In genomic region chr9:46229573-46230449, GRCm38 (mm10) we compare ENCODE assay signal across 8 mouse cellular contexts. TPM values are rescaled to one million over a fixed set of nuclear protein-coding genes. Genes with fewer than 3 reads are reported as not detected.
DNase-seq lines count a peak whose midpoint lies in the region; ATAC-seq and TF ChIP-seq lines count a peak whose summit lies in the region.

No protein-coding gene starts in this region.

- peak overlapping the region; percentile 49 for H3K4me2 ChIP-seq in forebrain, embryonic 11.5 days (ENCODE audit: low read depth, low read length, severe bottlenecking)
- H3K4me2 ChIP-seq in heart, embryonic 16.5 days (ENCODE audit: low read depth, low read length): peak overlapping the region; percentile 83
- peak overlapping the region; percentile 73 for H3K4me2 ChIP-seq in liver, embryonic 13.5 days
- peak overlapping the region; percentile 56 for H3K4me2 ChIP-seq in neural tube, embryonic 13.5 days

- peak; percentile 41; the same call in 1 of the 2 replicates for TF ChIP-seq POLR2A in brain, embryonic 14.5 days (IDR thresholded peaks at IDR 0.05; ENCODE audit: borderline replicate concordance, extremely low read depth, insufficient read depth, insufficient read length, poor library complexity, severe bottlenecking)
- no peak for TF ChIP-seq POLR2A in testis, adult 2 months (IDR thresholded peaks at IDR 0.05; ENCODE audit: control insufficient read depth, low read depth, low read length)

- peak overlapping the region; percentile 22 for H3K4me3 ChIP-seq in forebrain, embryonic 11.5 days (ENCODE audit: low read depth, low read length)
- H3K4me3 ChIP-seq in heart, embryonic 16.5 days (ENCODE audit: low read length): peak overlapping the region; percentile 51
- H3K4me3 ChIP-seq in liver, embryonic 13.5 days (replicated peaks): peak overlapping the region; percentile 57
- H3K4me3 ChIP-seq in neural tube, embryonic 13.5 days: peak overlapping the region; percentile 36
- H3K4me3 ChIP-seq in testis, adult 2 months (ENCODE audit: control insufficient read depth, low read depth, low read length): peak overlapping the region; percentile 32

- peak; percentile 68 for DNase-seq in CD4-positive helper T cell, adult 2 months (ENCODE audit: low read depth, low spot score)
- peak; percentile 97 for DNase-seq in brain, embryonic 14.5 days (ENCODE audit: low read depth)
- peak; percentile 89 for DNase-seq in forebrain, embryonic 11.5 days (ENCODE audit: low spot score)
- peak; percentile 89 to 93 for DNase-seq in kidney, postnatal 25 days
- DNase-seq in liver, embryonic 13.5 days: peak; percentile 45

- peak overlapping the region; percentile 45 for H3K9ac ChIP-seq in forebrain, embryonic 11.5 days (ENCODE audit: low read length)
- peak overlapping the region; percentile 60 for H3K9ac ChIP-seq in heart, embryonic 16.5 days (ENCODE audit: low read length)
- peak overlapping the region; percentile 64 for H3K9ac ChIP-seq in liver, embryonic 13.5 days
- peak overlapping the region; percentile 60 for H3K9ac ChIP-seq in neural tube, embryonic 13.5 days

- ATAC-seq in forebrain, embryonic 11.5 days (replicated peaks; ENCODE audit: low FRiP score): peak; percentile 90
- ATAC-seq in heart, embryonic 16.5 days (replicated peaks; ENCODE audit: extremely low read depth, insufficient read depth, low FRiP score): peak; percentile 86
- peak; percentile 50; the same call in 1 of the 2 replicates for ATAC-seq in liver, embryonic 13.5 days (ENCODE audit: low read depth)
- peak; percentile 97 for ATAC-seq in neural tube, embryonic 13.5 days (ENCODE audit: low read depth)

- no peaks in the 10 kb centered on the region for H3K36me3 ChIP-seq in forebrain, embryonic 11.5 days (ENCODE audit: control insufficient read depth, insufficient read depth, low read length)
- no peaks in the 10 kb centered on the region for H3K36me3 ChIP-seq in heart, embryonic 16.5 days (ENCODE audit: control insufficient read depth, insufficient read depth)
- H3K36me3 ChIP-seq in liver, embryonic 13.5 days: no peaks in the 10 kb centered on the region
- no peaks in the 10 kb centered on the region for H3K36me3 ChIP-seq in neural tube, embryonic 13.5 days
- no peaks in the 10 kb centered on the region for H3K36me3 ChIP-seq in testis, adult 2 months (ENCODE audit: control insufficient read depth, insufficient read depth, low read length)

- H3K27ac ChIP-seq in forebrain, embryonic 11.5 days (ENCODE audit: low read depth, low read length): no peak overlapping the region
- H3K27ac ChIP-seq in heart, embryonic 16.5 days (ENCODE audit: low read length): no peak overlapping the region
- peak overlapping the region; percentile 60 for H3K27ac ChIP-seq in liver, embryonic 13.5 days
- H3K27ac ChIP-seq in neural tube, embryonic 13.5 days (replicated peaks): 0 out of 2 replicates have a peak overlapping the region, but pooled peaks have one; percentile 0
- H3K27ac ChIP-seq in testis, adult 2 months (ENCODE audit: control insufficient read depth, insufficient read depth, low read depth, low read length): no peak overlapping the region

- H3K9me3 ChIP-seq in forebrain, embryonic 11.5 days (ENCODE audit: control insufficient read depth, low read length): no peaks in the 10 kb centered on the region
- no peaks in the 10 kb centered on the region for H3K9me3 ChIP-seq in heart, embryonic 16.5 days (replicated peaks; ENCODE audit: control insufficient read depth, low read length)
- no peaks in the 10 kb centered on the region for H3K9me3 ChIP-seq in liver, embryonic 13.5 days (replicated peaks)
- H3K9me3 ChIP-seq in neural tube, embryonic 13.5 days: no peaks in the 10 kb centered on the region

- no peaks in the 10 kb centered on the region for H3K27me3 ChIP-seq in forebrain, embryonic 11.5 days (ENCODE audit: control insufficient read depth, insufficient read depth, low read length)
- H3K27me3 ChIP-seq in heart, embryonic 16.5 days (ENCODE audit: control insufficient read depth, insufficient read depth, low read length): peaks cover 3% of the 10 kb centered on the region; the same call in 1 of the 2 replicates
- no peaks in the 10 kb centered on the region for H3K27me3 ChIP-seq in liver, embryonic 13.5 days
- H3K27me3 ChIP-seq in neural tube, embryonic 13.5 days: peaks cover 5% of the 10 kb centered on the region; the same call in 1 of the 2 replicates
- no peaks in the 10 kb centered on the region for H3K27me3 ChIP-seq in testis, adult 2 months (ENCODE audit: control insufficient read depth, insufficient read depth, low read length)

- TF ChIP-seq CTCF in brain, embryonic 14.5 days (IDR thresholded peaks at IDR 0.05; ENCODE audit: borderline replicate concordance, extremely low read depth, insufficient read depth, insufficient read length): peak; percentile 79
- TF ChIP-seq CTCF in testis, adult 2 months (IDR thresholded peaks at IDR 0.05; ENCODE audit: control insufficient read depth, insufficient read depth, insufficient replicate concordance, low read depth, low read length): peak; percentile 48; the same call in 1 of the 2 replicates

- 15% methylated on average over 37 of the region's 37 CpGs for WGBS in forebrain, embryonic 11.5 days
- WGBS in heart, embryonic 16.5 days: 15% methylated on average over 37 of the region's 37 CpGs
- 13% methylated on average over 37 of the region's 37 CpGs for WGBS in liver, embryonic 13.5 days (ENCODE audit: insufficient replicate concordance)
- 16% methylated on average over 37 of the region's 37 CpGs for WGBS in neural tube, embryonic 13.5 days

- peaks cover 5% of the 10 kb centered on the region; the same call in 1 of the 2 replicates for H3K4me1 ChIP-seq in forebrain, embryonic 11.5 days (replicated peaks; ENCODE audit: control insufficient read depth, insufficient read depth, low read length)
- peaks cover 6% of the 10 kb centered on the region for H3K4me1 ChIP-seq in heart, embryonic 16.5 days (ENCODE audit: control insufficient read depth, insufficient read depth, low read length)
- H3K4me1 ChIP-seq in liver, embryonic 13.5 days (replicated peaks): peaks cover 43% of the 10 kb centered on the region
- peaks cover 8% of the 10 kb centered on the region for H3K4me1 ChIP-seq in neural tube, embryonic 13.5 days (replicated peaks)
- peaks cover 11% of the 10 kb centered on the region; the same call in 1 of the 2 replicates for H3K4me1 ChIP-seq in testis, adult 2 months (ENCODE audit: control insufficient read depth, insufficient read depth, low read length)

RNA-seq across cellular contexts. Expression of gene Apoa1, which starts 1.4 kb away (rescaled TPM):
- polyA plus RNA-seq in brain, embryonic 14.5 days (2012; rRNA removed): 3.0 and 4.5 TPM in 2 replicates
- 0.98 and 1.1 TPM in 2 replicates for polyA plus RNA-seq in forebrain, embryonic 11.5 days (2014; fragmentation: Nextera tagmentation; extraction: Ambion mirVana)
- polyA plus RNA-seq in heart, embryonic 16.5 days (2015; fragmentation: Nextera tagmentation; extraction: Ambion mirVana): 5.8 and 20.1 TPM in 2 replicates
- 2,174 and 2,280 TPM in 2 replicates for polyA plus RNA-seq in liver, embryonic 13.5 days (2015; fragmentation: Nextera tagmentation; extraction: Ambion mirVana)
- polyA plus RNA-seq in neural tube, embryonic 13.5 days (2015; fragmentation: Nextera tagmentation; extraction: Ambion mirVana): 3.2 and 3.8 TPM in 2 replicates
- polyA plus RNA-seq in testis, adult 2 months (2012; rRNA removed): 0.37 and 1.3 TPM in 2 replicates

RNA-seq across cellular contexts. Expression of gene Apoc3, which starts 5.6 kb away (rescaled TPM):
- polyA plus RNA-seq in brain, embryonic 14.5 days (2012; rRNA removed): 0.23 TPM in 1 of 2 replicates, not detected in the other
- not detected in 2 replicates for polyA plus RNA-seq in forebrain, embryonic 11.5 days (2014; fragmentation: Nextera tagmentation; extraction: Ambion mirVana)
- polyA plus RNA-seq in heart, embryonic 16.5 days (2015; fragmentation: Nextera tagmentation; extraction: Ambion mirVana): 0.89 TPM in 1 of 2 replicates, not detected in the other
- 2.7 and 3.1 TPM in 2 replicates for polyA plus RNA-seq in liver, embryonic 13.5 days (2015; fragmentation: Nextera tagmentation; extraction: Ambion mirVana)
- polyA plus RNA-seq in neural tube, embryonic 13.5 days (2015; fragmentation: Nextera tagmentation; extraction: Ambion mirVana): not detected in 2 replicates
- 0.35 TPM in 1 of 2 replicates, not detected in the other for polyA plus RNA-seq in testis, adult 2 months (2012; rRNA removed)

RNA-seq across cellular contexts. Expression of gene Apoa4, which starts 10.7 kb away (rescaled TPM):
- polyA plus RNA-seq in brain, embryonic 14.5 days (2012; rRNA removed): 0.19 and 0.26 TPM in 2 replicates
- polyA plus RNA-seq in forebrain, embryonic 11.5 days (2014; fragmentation: Nextera tagmentation; extraction: Ambion mirVana): not detected in 2 replicates
- 1.3 TPM in 1 of 2 replicates, not detected in the other for polyA plus RNA-seq in heart, embryonic 16.5 days (2015; fragmentation: Nextera tagmentation; extraction: Ambion mirVana)
- 0.10 and 0.15 TPM in 2 replicates for polyA plus RNA-seq in liver, embryonic 13.5 days (2015; fragmentation: Nextera tagmentation; extraction: Ambion mirVana)
- 0.14 TPM in 1 of 2 replicates, not detected in the other for polyA plus RNA-seq in neural tube, embryonic 13.5 days (2015; fragmentation: Nextera tagmentation; extraction: Ambion mirVana)
- 0.15 and 0.59 TPM in 2 replicates for polyA plus RNA-seq in testis, adult 2 months (2012; rRNA removed)

RNA-seq across cellular contexts. Expression of gene Apoa5, which starts 38.6 kb away (rescaled TPM):
- not detected in 2 replicates for polyA plus RNA-seq in brain, embryonic 14.5 days (2012; rRNA removed)
- polyA plus RNA-seq in forebrain, embryonic 11.5 days (2014; fragmentation: Nextera tagmentation; extraction: Ambion mirVana): not detected in 2 replicates
- polyA plus RNA-seq in heart, embryonic 16.5 days (2015; fragmentation: Nextera tagmentation; extraction: Ambion mirVana): not detected in 2 replicates
- 0.73 and 0.83 TPM in 2 replicates for polyA plus RNA-seq in liver, embryonic 13.5 days (2015; fragmentation: Nextera tagmentation; extraction: Ambion mirVana)
- not detected in 2 replicates for polyA plus RNA-seq in neural tube, embryonic 13.5 days (2015; fragmentation: Nextera tagmentation; extraction: Ambion mirVana)
- polyA plus RNA-seq in testis, adult 2 months (2012; rRNA removed): not detected in 2 replicates

RNA-seq across cellular contexts. Expression of gene Zpr1, which starts 43.1 kb away (rescaled TPM):
- polyA plus RNA-seq in brain, embryonic 14.5 days (2012; rRNA removed): 37.3 and 39.1 TPM in 2 replicates
- polyA plus RNA-seq in forebrain, embryonic 11.5 days (2014; fragmentation: Nextera tagmentation; extraction: Ambion mirVana): 58.6 and 61.4 TPM in 2 replicates
- polyA plus RNA-seq in heart, embryonic 16.5 days (2015; fragmentation: Nextera tagmentation; extraction: Ambion mirVana): 36.7 and 39.5 TPM in 2 replicates
- 39.5 and 44.6 TPM in 2 replicates for polyA plus RNA-seq in liver, embryonic 13.5 days (2015; fragmentation: Nextera tagmentation; extraction: Ambion mirVana)
- 54.4 and 59.3 TPM in 2 replicates for polyA plus RNA-seq in neural tube, embryonic 13.5 days (2015; fragmentation: Nextera tagmentation; extraction: Ambion mirVana)
- polyA plus RNA-seq in testis, adult 2 months (2012; rRNA removed): 46.5 and 52.2 TPM in 2 replicates

Comparison
In these comparisons a context has a peak if more than half of its experiments do, and no peak if none do; other contexts are left out.
1. DNase-seq: peak in every context shown above with its lines; median percentile 97 in brain, embryonic 14.5 days; 91 in kidney, postnatal 25 days; 89 in forebrain, embryonic 11.5 days; 68 in CD4-positive helper T cell, adult 2 months; 45 in liver, embryonic 13.5 days.
2. H3K27ac ChIP-seq: peak in liver, embryonic 13.5 days (single experiment) and neural tube, embryonic 13.5 days (single experiment); none in forebrain, embryonic 11.5 days (single experiment), heart, embryonic 16.5 days (single experiment) and testis, adult 2 months (single experiment).
3. RNA of gene Apoa1, which starts 1.4 kb away (polyA plus RNA-seq): 2,174 to 2,280 TPM in liver, embryonic 13.5 days; 5.8 to 20.1 TPM in heart, embryonic 16.5 days, 3.2 to 3.8 TPM in neural tube, embryonic 13.5 days, 3.0 to 4.5 TPM in brain, embryonic 14.5 days, 0.98 to 1.1 TPM in forebrain, embryonic 11.5 days and 0.37 to 1.3 TPM in testis, adult 2 months; every median in the first group is over 100 times any median in the second.
4. Peak in every context shown above with its lines, with median percentiles within 50 percentile points of each other: ATAC-seq, H3K4me2 ChIP-seq, H3K4me3 ChIP-seq and H3K9ac ChIP-seq.